Mouse (Mus musculus) CH12.LX (cell line): ENCODE results near the gene Hoxb8.

ENCODE experiments used
- CHD2 ChIP-seq: IDR thresholded peaks from 2 replicates; pipeline ENCODE4 v1.6.1; 2011; ENCODE audit warnings: low read length, improper control_type of control experiment
- E2F4 ChIP-seq: IDR thresholded peaks from 2 replicates; pipeline ENCODE4 v1.6.1; 2011; ENCODE audit warnings: low read depth, low read length, improper control_type of control experiment; ENCODE audit not compliant: insufficient replicate concordance

DNA sequence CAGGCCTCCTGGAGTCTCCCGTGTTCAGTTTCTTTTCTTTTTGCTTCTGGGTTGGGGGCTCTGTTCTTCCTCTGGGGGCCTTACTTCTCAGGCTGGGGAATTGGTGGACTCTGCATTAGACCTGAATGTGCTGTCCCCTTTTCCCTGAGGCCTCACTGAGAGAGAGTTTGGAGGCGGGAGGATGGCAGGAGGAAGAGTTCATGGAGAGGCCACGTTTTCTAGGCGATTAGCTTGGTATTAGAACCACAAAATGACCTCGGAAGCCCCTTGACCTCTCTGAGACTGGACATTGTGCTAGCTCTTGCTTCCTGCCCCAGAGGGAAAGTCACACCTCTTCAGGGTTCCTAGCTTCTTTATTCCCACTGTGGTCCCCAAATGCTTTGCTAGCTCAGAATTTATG, 42.4 kb downstream of the Hoxb8 start:
- no peak for TF ChIP-seq E2F4
- no peak for TF ChIP-seq CHD2
